Mouse (Mus musculus): ENCODE measurements around the gene Ube2b. TPM values are rescaled to one million over a fixed set of nuclear protein-coding genes. Genes with fewer than 3 reads are reported as not detected.
A peak's percentile ranks its signal among the peaks of the same experiment; 100 is the strongest.

Ube2b gene
- total RNA-seq, 1 experiment from 2014 or later: 210 TPM

- ATAC-seq (replicated peaks; ENCODE audit: insufficient number of reproducible peaks, low FRiP score, low TSS enrichment, poor library complexity, severe bottlenecking): no peak
Measured at GRCm38 (mm10) chr11:51940511-51940955, 60.0 kb downstream of the Ube2b start.

- ATAC-seq (replicated peaks; ENCODE audit: insufficient number of reproducible peaks, low FRiP score, low TSS enrichment, poor library complexity, severe bottlenecking): no peak
Measured at GRCm38 (mm10) chr11:51939590-51939955, 61.0 kb downstream of the Ube2b start.

DNA sequence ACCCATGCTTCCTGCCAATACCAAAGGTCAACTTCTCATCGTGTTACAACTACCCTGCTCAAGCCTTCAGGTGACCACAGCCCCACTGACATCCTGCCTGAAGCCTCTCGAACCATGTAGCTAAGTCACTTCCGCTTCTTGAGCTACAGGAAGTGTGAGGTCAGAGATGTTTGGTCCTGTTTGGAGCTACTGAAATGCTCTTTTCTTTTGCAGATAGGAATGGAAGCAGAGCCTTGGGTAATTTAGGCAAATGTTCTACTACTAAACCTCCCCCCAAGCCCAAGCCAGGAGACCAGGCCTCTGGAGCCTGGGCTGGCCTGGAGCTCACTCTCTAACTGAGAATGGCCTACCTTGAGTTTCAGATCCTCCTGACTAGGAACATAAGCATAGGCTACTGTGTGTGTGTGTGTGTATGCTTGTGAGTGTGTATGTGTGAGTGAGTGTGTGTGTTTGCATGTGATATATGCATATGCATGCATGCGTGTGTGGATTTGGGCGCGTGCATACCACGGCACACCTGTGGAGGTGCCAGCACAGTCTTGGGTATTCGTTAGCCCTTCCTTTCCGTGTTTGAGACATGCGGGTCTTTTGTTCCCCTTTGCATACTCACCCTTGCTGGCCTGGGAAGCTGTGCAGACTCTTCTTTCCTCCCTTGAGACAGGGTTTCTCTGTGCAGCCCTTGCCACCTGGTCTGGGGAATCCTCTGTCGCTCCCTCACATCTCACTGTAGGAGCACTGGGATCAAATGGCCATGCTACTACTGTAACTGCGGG is 61.6 kb downstream of the Ube2b start:
- peak; percentile 89 for ATAC-seq (replicated peaks; ENCODE audit: insufficient number of reproducible peaks, low FRiP score, low TSS enrichment, poor library complexity, severe bottlenecking)

- ATAC-seq (replicated peaks; ENCODE audit: insufficient number of reproducible peaks, low FRiP score, low TSS enrichment, poor library complexity, severe bottlenecking): no peak
Measured at GRCm38 (mm10) chr11:51937361-51937781, 63.2 kb downstream of the Ube2b start.

DNA sequence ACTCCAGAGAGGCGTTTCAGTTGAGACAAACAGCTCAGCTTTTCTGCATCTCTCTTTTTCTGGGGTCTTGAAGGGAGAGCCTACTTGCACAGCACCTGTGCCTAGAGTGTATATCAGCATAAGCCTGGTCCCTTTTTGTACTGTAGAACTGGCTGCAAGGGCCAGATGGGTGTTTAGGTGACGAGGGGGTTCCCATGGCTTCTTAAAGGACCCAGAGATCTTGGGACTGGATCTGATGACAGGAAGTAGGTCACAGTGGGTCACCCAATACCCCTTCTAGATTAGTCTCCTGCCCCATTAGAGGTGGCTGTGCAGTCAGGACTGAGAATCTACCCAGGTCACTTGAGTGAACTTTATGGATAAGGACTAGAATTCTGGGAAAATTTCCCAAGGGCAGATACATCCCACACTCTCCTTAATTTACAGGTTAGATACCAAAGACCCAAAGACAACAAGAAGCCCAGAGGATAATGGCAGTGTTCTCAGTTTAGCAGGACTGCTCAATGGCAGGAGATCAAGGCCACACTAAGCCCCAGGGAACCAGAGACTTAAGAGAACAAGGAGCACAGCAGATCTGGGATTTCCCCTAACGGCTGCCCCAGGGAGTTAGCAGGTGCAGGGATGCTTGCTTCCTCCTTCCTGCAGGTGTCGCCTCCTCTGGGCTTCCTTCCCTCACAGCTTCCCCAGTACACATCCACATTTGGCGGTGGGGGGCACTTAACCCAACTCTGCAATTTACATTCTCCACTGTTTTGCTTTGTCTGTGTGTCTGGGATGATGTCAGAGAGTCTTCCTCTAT is 64.7 kb downstream of the Ube2b start:
- ATAC-seq (replicated peaks; ENCODE audit: insufficient number of reproducible peaks, low FRiP score, low TSS enrichment, poor library complexity, severe bottlenecking): no peak

Other genes with a start within 250 kb of the Ube2b start
- gene Sec24a, start 237.1 kb downstream of the Ube2b start, total RNA-seq (2017): 7.2 to 16.2 TPM (median 9.8 TPM) in 3 replicates
- gene Sar1b, start 237.1 kb downstream of the Ube2b start, total RNA-seq (2017): 42.1 to 64.1 TPM (median 44.8 TPM) in 3 replicates
- gene Jade2, start 143.1 kb downstream of the Ube2b start, total RNA-seq (2017): 33.1 to 54.1 TPM (median 36.5 TPM) in 3 replicates
- 45.8 to 58.1 TPM (median 49.2 TPM) in 3 replicates for gene Cdkn2aipnl, start 33.1 kb downstream of the Ube2b start, total RNA-seq (2017)
- 2.7 to 7.1 TPM (median 3.7 TPM) in 3 replicates for gene Cdkl3, start 3.5 kb upstream of the Ube2b start, total RNA-seq (2017)
- gene Ppp2ca, start 97.9 kb upstream of the Ube2b start, total RNA-seq (2017): 187 to 227 TPM (median 195 TPM) in 3 replicates
- gene Olfr1373, start 144.8 kb upstream of the Ube2b start, total RNA-seq (2017): not detected in 3 replicates
- not detected in 3 replicates for gene Olfr1371, start 213.2 kb upstream of the Ube2b start, total RNA-seq (2017)
- gene Skp1a, start 231.2 kb upstream of the Ube2b start, total RNA-seq (2017): 108 to 155 TPM (median 147 TPM) in 3 replicates

All from monocyte, adult 5-6 weeks (primary cell).